Mouse (Mus musculus) megakaryocyte-erythroid progenitor cell, adult 5-6 weeks (primary cell): ENCODE measurements around the gene C8g. TPM values are rescaled to one million over a fixed set of nuclear protein-coding genes. Genes with fewer than 3 reads are reported as not detected.

ENCODE experiments used
- ATAC-seq: replicated peaks from 2 replicates; pipeline ENCODE4 v1.8.0; 2016; ENCODE audit warnings: mild to moderate bottlenecking, inconsistent platforms; ENCODE audit not compliant: severe bottlenecking, poor library complexity, low FRiP score, low TSS enrichment
- total RNA-seq, 2 experiments: library from RNA; stranded (forward) in 1 of 2; stranded (reverse) in 1 of 2; fragments of 200-1000, 215-1000 nt in 1 of 2; fragments of >200 nt in 1 of 2; fragmentation: Nextera tagmentation in 1 of 2; gene quantifications; 2 replicates each; pipeline ENCODE4 v1.2.3; 2014 to 2017

The C8g gene
- total RNA-seq, 2 experiments from 2014 or later = 0.63 to 3.3 TPM

GRCm38 (mm10) chr2:25502726-25503125 is 1.2 kb upstream of the C8g start:
- ATAC-seq = peak; percentile 22; the same call in 1 of the 2 replicates

GRCm38 (mm10) chr2:25500576-25501405 is 728 bp downstream of the C8g start, which contains the start of gene Fbxw5:
Gene Fbxw5, plus strand, starts transcription at chr2:25500750.
- ATAC-seq = peak; percentile 72

- ATAC-seq = no peak
These were observed 1.4 kb downstream of the C8g start for GRCm38 (mm10) chr2:25500071-25500575.

- ATAC-seq = no peak
These were observed 2.7 kb downstream of the C8g start for GRCm38 (mm10) chr2:25498622-25499478.

- ATAC-seq = no peak
These were observed 3.5 kb downstream of the C8g start for GRCm38 (mm10) chr2:25497846-25498575.

GRCm38 (mm10) chr2:25496462-25496861 is 5.1 kb downstream of the C8g start:
- no peak for ATAC-seq

GRCm38 (mm10) chr2:25493476-25493961 is 8.0 kb downstream of the C8g start, which contains the start of gene Lcn12:
Gene Lcn12, minus strand, starts transcription at chr2:25493911.
- no peak for ATAC-seq

- no peak for ATAC-seq
These were observed 8.5 kb downstream of the C8g start for GRCm38 (mm10) chr2:25492988-25493387.

- ATAC-seq = no peak
These were observed 12.8 kb downstream of the C8g start for GRCm38 (mm10) chr2:25488671-25489068.

GRCm38 (mm10) chr2:25487965-25488670 is 13.4 kb downstream of the C8g start:
- no peak for ATAC-seq

- no peak for ATAC-seq
These were observed 16.4 kb downstream of the C8g start for GRCm38 (mm10) chr2:25484901-25485647.

GRCm38 (mm10) chr2:25482969-25483368 is 18.6 kb downstream of the C8g start:
- ATAC-seq = peak; percentile 72

GRCm38 (mm10) chr2:25480541-25480940 is 21.0 kb downstream of the C8g start:
- ATAC-seq = no peak

GRCm38 (mm10) chr2:25479551-25480311 is 21.8 kb downstream of the C8g start:
- ATAC-seq = no peak

GRCm38 (mm10) chr2:25477967-25478675 is 23.4 kb downstream of the C8g start:
- ATAC-seq = no peak

GRCm38 (mm10) chr2:25477541-25477940 is 24.0 kb downstream of the C8g start:
- ATAC-seq = no peak

GRCm38 (mm10) chr2:25472550-25472949 is 29.0 kb downstream of the C8g start:
- no peak for ATAC-seq
